Mouse (Mus musculus): Measurements from ENCODE around the gene Mall. TPM values are rescaled to one million over a fixed set of nuclear protein-coding genes. Genes with fewer than 3 reads are reported as not detected.
A peak's percentile ranks its signal among the peaks of the same experiment; 100 is the strongest.

Mall gene
- polyA plus RNA-seq, 1 experiment from 2014 or later = 1.1 TPM

DNA sequence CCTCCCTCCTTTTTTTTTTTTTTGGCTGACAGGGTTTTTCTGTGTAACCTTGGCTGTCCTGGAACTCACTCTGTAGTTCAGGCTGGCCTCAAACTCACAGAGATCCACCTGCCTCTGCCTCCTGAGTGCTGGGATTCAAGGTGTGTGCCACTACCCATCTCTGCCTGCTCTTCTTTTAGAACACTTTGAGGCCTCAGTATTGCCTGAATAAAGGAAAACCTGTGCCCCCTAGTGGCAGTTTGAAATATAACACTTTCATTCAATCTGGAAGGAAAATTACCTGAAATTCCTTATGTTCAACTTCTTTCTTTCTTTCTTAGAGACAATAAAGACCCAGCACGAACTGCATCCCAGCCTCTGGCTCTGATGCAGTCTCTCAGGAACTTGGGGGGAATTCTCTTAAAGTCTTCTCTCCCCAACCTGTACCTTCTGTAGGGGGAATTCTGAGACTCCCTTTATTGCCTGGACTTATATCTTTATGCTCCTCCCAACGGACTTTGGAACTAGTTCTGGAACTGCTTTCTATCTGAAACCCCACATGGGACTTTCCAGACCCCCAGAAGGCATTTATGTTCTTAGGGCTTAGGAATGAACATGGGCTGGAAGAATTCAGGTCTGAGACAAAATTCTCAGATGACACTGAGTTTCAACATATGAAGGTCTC, 61.8 kb downstream of the Mall start:
- WGBS = 26% methylated on average over 2 of the region's 2 CpGs
- H3K9ac ChIP-seq (ENCODE audit: low read length) = no peak overlapping the region
- no peaks in the 10 kb centered on the region for H3K9me3 ChIP-seq (ENCODE audit: control insufficient read depth, low read length)
- no peak overlapping the region for H3K4me3 ChIP-seq (ENCODE audit: low read depth, low read length)
- H3K36me3 ChIP-seq (ENCODE audit: control insufficient read depth, insufficient read depth, low read length) = no peaks in the 10 kb centered on the region
- H3K4me2 ChIP-seq (ENCODE audit: low read depth, low read length, severe bottlenecking) = no peak overlapping the region
- H3K27me3 ChIP-seq (ENCODE audit: control insufficient read depth, insufficient read depth, low read length) = no peaks in the 10 kb centered on the region
- H3K4me1 ChIP-seq (replicated peaks; ENCODE audit: control insufficient read depth, insufficient read depth, low read length) = no peaks in the 10 kb centered on the region
- ATAC-seq (replicated peaks; ENCODE audit: low FRiP score) (no peak), DNase-seq (ENCODE audit: low spot score) (no peak)
- H3K27ac ChIP-seq (ENCODE audit: low read depth, low read length) = no peak overlapping the region

- Histone ChIP-seq H3K36me3 (ENCODE audit: control insufficient read depth, insufficient read depth, low read length) (no peaks in the 10 kb centered on the region), H3K9ac (ENCODE audit: low read length) (no peak overlapping the region), H3K4me1 (replicated peaks; ENCODE audit: control insufficient read depth, insufficient read depth, low read length) (no peaks in the 10 kb centered on the region), H3K4me3 (ENCODE audit: low read depth, low read length) (no peak overlapping the region), H3K4me2 (ENCODE audit: low read depth, low read length, severe bottlenecking) (no peak overlapping the region), H3K27me3 (ENCODE audit: control insufficient read depth, insufficient read depth, low read length) (no peaks in the 10 kb centered on the region), H3K9me3 (ENCODE audit: control insufficient read depth, low read length) (no peaks in the 10 kb centered on the region), H3K27ac (ENCODE audit: low read depth, low read length) (no peak overlapping the region)
- DNase-seq (ENCODE audit: low spot score) = no peak
- ATAC-seq (replicated peaks; ENCODE audit: low FRiP score) = no peak
These were observed 62.7 kb downstream of the Mall start for GRCm38 (mm10) chr2:127667015-127667414.

DNA sequence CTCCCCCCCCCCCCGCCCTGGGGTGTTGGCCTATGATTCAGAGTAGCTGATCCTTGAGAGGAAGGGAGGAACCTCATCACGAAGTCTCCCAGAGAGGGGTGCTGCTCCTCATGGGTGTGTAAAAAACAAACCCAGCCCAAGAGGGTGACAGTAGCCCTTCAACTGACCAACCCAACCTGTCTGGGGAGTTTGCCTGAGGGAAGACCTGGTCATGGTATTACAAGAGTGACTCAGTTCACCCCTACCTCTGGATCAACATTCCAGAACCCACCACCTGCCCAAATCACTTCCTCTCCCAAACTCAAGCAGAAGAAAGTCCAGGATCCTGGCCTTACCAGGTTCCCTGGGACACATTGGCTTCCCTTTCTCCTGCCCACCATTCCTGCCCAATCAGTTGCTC, 67.0 kb downstream of the Mall start:
- H3K4me2 ChIP-seq (ENCODE audit: low read depth, low read length, severe bottlenecking) = no peak overlapping the region
- no peaks in the 10 kb centered on the region for H3K36me3 ChIP-seq (ENCODE audit: control insufficient read depth, insufficient read depth, low read length)
- no peak overlapping the region for H3K4me3 ChIP-seq (ENCODE audit: low read depth, low read length)
- no peaks in the 10 kb centered on the region for H3K4me1 ChIP-seq (replicated peaks; ENCODE audit: control insufficient read depth, insufficient read depth, low read length)
- no peaks in the 10 kb centered on the region for H3K9me3 ChIP-seq (ENCODE audit: control insufficient read depth, low read length)
- ATAC-seq (replicated peaks; ENCODE audit: low FRiP score) (no peak), DNase-seq (ENCODE audit: low spot score) (no peak)
- H3K9ac ChIP-seq (ENCODE audit: low read length) = no peak overlapping the region
- H3K27me3 ChIP-seq (ENCODE audit: control insufficient read depth, insufficient read depth, low read length) = no peaks in the 10 kb centered on the region; the same call in 1 of the 2 replicates
- 67% methylated on average over 2 of the region's 2 CpGs for WGBS
- H3K27ac ChIP-seq (ENCODE audit: low read depth, low read length) = no peak overlapping the region

DNA sequence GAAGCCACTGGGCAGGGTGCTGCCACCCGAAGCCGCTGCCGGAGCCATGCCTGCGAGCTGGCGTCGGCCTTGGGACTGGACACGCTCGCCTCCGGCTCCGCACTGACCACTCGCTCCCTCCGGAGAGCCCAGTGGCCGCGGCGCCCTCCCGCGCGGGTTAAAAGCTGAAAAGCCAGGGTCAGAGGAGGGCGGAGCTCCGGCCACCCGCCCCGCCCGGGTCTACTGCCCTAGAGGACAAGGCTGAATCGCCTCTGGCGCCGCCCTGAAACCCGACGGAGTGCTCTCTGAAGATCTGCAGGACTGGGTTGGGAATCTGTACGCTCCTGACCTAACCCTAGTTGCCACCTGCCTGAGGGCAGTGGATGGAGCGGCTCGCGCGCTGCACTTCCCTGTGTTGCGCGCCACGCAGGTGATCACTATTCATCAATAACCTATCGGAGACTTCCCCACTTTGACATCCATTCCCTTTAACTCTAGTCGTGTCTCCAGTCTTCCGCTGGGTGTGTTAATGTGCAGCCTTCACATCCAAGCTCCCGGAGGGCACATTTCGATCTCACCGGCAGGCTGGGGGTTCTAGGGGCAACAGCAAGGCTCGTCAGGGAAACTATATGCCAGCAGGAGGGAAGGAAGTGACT, 73.5 kb downstream of the Mall start, which contains the start of gene Mal:
Mal (minus strand) TSS at position 610 of the 635 bp plus-strand sequence.
- Histone ChIP-seq H3K27me3 (ENCODE audit: control insufficient read depth, insufficient read depth, low read length) (peaks cover 30% of the 10 kb centered on the region), H3K4me3 (ENCODE audit: low read depth, low read length) (peak within 1 kb of the TSS; percentile 36), H3K27ac (ENCODE audit: low read depth, low read length) (no peak within 1 kb of the TSS), H3K36me3 (ENCODE audit: control insufficient read depth, insufficient read depth, low read length) (no peaks in the 10 kb centered on the region), H3K9ac (ENCODE audit: low read length) (peak within 1 kb of the TSS; percentile 32), H3K4me1 (replicated peaks; ENCODE audit: control insufficient read depth, insufficient read depth, low read length) (peaks cover 6% of the 10 kb centered on the region), H3K4me2 (ENCODE audit: low read depth, low read length, severe bottlenecking) (peak within 1 kb of the TSS; percentile 73), H3K9me3 (ENCODE audit: control insufficient read depth, low read length) (no peaks in the 10 kb centered on the region)
- 1% methylated on average over 43 of the region's 43 CpGs for WGBS
- ATAC-seq (replicated peaks; ENCODE audit: low FRiP score) = no peak
- DNase-seq (ENCODE audit: low spot score) = peak; percentile 57

DNA sequence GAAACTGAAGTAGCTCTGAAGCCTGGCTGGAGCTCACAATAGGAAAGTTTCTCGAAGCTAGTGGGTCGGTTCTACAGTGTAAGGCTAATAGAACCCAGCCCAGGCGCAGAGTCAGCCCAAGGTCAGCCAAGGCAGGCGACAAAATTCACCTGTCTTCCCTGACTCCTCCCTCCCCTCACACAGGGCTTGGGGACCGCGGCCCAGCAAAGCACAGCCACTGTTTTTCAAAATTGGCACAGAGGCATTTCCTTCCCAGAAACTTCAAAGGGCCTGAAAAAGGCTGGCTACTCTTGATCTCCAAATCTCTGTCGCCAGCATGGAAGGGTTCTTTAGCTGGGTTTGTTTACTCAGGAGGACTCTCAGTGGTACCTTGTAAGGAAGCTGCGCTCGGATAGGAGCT, 74.3 kb downstream of the Mall start:
- Histone ChIP-seq H3K9me3 (ENCODE audit: control insufficient read depth, low read length) (no peaks in the 10 kb centered on the region), H3K4me2 (ENCODE audit: low read depth, low read length, severe bottlenecking) (no peak overlapping the region), H3K36me3 (ENCODE audit: control insufficient read depth, insufficient read depth, low read length) (no peaks in the 10 kb centered on the region), H3K9ac (ENCODE audit: low read length) (no peak overlapping the region), H3K27me3 (ENCODE audit: control insufficient read depth, insufficient read depth, low read length) (peaks cover 30% of the 10 kb centered on the region), H3K27ac (ENCODE audit: low read depth, low read length) (no peak overlapping the region), H3K4me3 (ENCODE audit: low read depth, low read length) (no peak overlapping the region), H3K4me1 (replicated peaks; ENCODE audit: control insufficient read depth, insufficient read depth, low read length) (peaks cover 6% of the 10 kb centered on the region)
- WGBS = 5% methylated on average over 9 of the region's 9 CpGs
- no peak for ATAC-seq (replicated peaks; ENCODE audit: low FRiP score)
- no peak for DNase-seq (ENCODE audit: low spot score)

DNA sequence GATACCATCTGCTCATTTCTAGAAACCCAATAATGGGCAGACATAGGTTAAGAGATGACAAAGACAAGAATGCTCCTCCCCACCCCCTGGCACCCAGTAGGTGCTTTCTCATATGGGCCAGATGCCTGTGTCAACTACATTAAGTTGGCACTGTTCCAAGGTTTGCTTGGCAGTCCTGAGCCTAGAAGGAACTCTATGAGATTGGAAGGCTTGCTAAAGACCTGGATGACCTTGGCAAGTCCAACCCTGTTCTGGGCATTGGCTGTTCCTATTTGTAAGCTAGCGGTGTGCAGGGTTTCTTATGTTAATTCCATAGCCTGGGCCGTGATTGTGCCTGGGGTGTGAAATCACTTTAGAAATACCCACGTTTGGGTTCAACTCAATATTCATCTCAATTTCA, 74.9 kb downstream of the Mall start:
- ATAC-seq (replicated peaks; ENCODE audit: low FRiP score) = no peak
- H3K36me3 ChIP-seq (ENCODE audit: control insufficient read depth, insufficient read depth, low read length) = no peaks in the 10 kb centered on the region

More for the DNA sequence above, 74.9 kb downstream of the Mall start:
- WGBS = 66% methylated on average over 3 of the region's 3 CpGs
- H3K4me3 ChIP-seq (ENCODE audit: low read depth, low read length) = no peak overlapping the region
- no peak overlapping the region for H3K4me2 ChIP-seq (ENCODE audit: low read depth, low read length, severe bottlenecking)
- H3K9ac ChIP-seq (ENCODE audit: low read length) = no peak overlapping the region
- H3K9me3 ChIP-seq (ENCODE audit: control insufficient read depth, low read length) = no peaks in the 10 kb centered on the region
- no peak for DNase-seq (ENCODE audit: low spot score)
- peaks cover 30% of the 10 kb centered on the region for H3K27me3 ChIP-seq (ENCODE audit: control insufficient read depth, insufficient read depth, low read length)
- H3K27ac ChIP-seq (ENCODE audit: low read depth, low read length) = no peak overlapping the region
- peaks cover 6% of the 10 kb centered on the region for H3K4me1 ChIP-seq (replicated peaks; ENCODE audit: control insufficient read depth, insufficient read depth, low read length)

Other genes with a start within 250 kb of the Mall start
- gene Kcnip3, start 207.8 kb downstream of the Mall start, polyA plus RNA-seq (2014; fragmentation: Nextera tagmentation; extraction: Ambion mirVana) = 4.6 and 6.3 TPM in 2 replicates
- gene Prom2, start 188.5 kb downstream of the Mall start, polyA plus RNA-seq (2014; fragmentation: Nextera tagmentation; extraction: Ambion mirVana) = 0.48 and 0.63 TPM in 2 replicates
- gene Zfp661, start 142.8 kb downstream of the Mall start, polyA plus RNA-seq (2014; fragmentation: Nextera tagmentation; extraction: Ambion mirVana) = 7.2 and 8.9 TPM in 2 replicates
- 159 and 167 TPM in 2 replicates for gene Mrps5, start 142.7 kb downstream of the Mall start, polyA plus RNA-seq (2014; fragmentation: Nextera tagmentation; extraction: Ambion mirVana)
- 0.24 and 2.0 TPM in 2 replicates for gene Mal, start 73.2 kb downstream of the Mall start, polyA plus RNA-seq (2014; fragmentation: Nextera tagmentation; extraction: Ambion mirVana)
- gene Nphp1, start 59.0 kb upstream of the Mall start, polyA plus RNA-seq (2014; fragmentation: Nextera tagmentation; extraction: Ambion mirVana) = 34.1 and 36.0 TPM in 2 replicates
- gene Mtln, start 62.6 kb upstream of the Mall start, polyA plus RNA-seq (2014; fragmentation: Nextera tagmentation; extraction: Ambion mirVana) = 30.2 and 34.7 TPM in 2 replicates
- gene Bub1, start 101.9 kb upstream of the Mall start, polyA plus RNA-seq (2014; fragmentation: Nextera tagmentation; extraction: Ambion mirVana) = 59.1 and 67.0 TPM in 2 replicates
- gene Acoxl, start 108.9 kb upstream of the Mall start, polyA plus RNA-seq (2014; fragmentation: Nextera tagmentation; extraction: Ambion mirVana) = 0.12 TPM in 1 of 2 replicates, not detected in the other